Mouse (Mus musculus): ENCODE data around the gene Rbm33. TPM values are rescaled to one million over a fixed set of nuclear protein-coding genes. Genes with fewer than 3 reads are reported as not detected.

The Rbm33 gene
- polyA plus RNA-seq, 1 experiment from 2014 or later: 9.4 TPM

DNA sequence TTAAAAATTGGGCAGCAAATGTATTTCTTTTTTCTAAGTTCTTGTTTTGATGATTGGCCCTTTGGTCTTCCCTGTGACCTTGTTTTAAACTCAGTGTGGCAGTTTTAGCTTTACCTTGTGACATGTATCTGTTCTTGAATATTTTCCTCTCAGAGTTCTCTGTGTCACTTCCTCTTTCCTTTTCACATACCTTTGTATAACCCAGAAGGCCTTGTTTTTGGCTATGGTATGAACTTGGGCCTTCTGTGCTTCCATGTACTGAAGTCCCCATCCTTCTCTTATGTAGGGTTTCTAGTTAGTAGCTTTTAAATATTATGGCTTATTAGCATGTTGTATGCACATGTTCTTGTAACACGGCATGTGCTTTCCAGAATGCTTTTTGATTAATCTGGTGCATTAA, 4.8 kb downstream of the Rbm33 start:
- ATAC-seq (ENCODE audit: low FRiP score, low TSS enrichment): no peak

DNA sequence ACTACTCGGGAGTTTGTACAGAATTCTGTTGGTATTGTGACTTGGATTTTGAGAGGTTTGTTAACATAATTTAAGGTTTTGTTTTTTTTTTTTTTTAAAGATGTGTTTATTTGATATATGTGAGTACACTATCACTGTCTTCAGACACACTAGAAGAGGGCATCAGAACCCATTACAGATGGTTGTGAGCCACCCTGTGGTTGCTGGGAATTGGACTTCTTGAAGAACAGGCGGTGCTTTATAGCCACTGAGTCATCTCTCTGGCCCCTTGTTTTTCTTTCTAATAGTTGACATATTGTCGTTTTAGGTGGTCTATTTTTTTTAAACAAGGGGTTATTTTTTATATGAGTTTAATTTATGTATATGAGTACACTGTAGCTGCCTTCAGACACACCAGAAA, 5.3 kb downstream of the Rbm33 start:
- no peak for ATAC-seq (ENCODE audit: low FRiP score, low TSS enrichment)

More for the DNA sequence above, 4.8 kb downstream of the Rbm33 start:
- Histone ChIP-seq H3K36me3 (ENCODE audit: insufficient read depth, low read length) (no peaks in the 10 kb centered on the region), H3K4me3 (ENCODE audit: low read length) (no peak overlapping the region), H3K9ac (replicated peaks; ENCODE audit: low read length) (no peak overlapping the region), H3K4me2 (replicated peaks; ENCODE audit: low read depth, low read length) (no peak overlapping the region), H3K9me3 (ENCODE audit: low read length) (no peaks in the 10 kb centered on the region), H3K27ac (ENCODE audit: low read length) (no peak overlapping the region), H3K4me1 (ENCODE audit: insufficient read depth, low read length) (peaks cover 28% of the 10 kb centered on the region), H3K27me3 (ENCODE audit: insufficient read depth, low read length) (no peaks in the 10 kb centered on the region)
- 93% methylated on average over 1 of the region's 1 CpGs for WGBS

GRCm38 (mm10) chr5:28323822-28324221, 6.9 kb downstream of the Rbm33 start:
- 82% methylated on average over 2 of the region's 2 CpGs for WGBS
- no peaks in the 10 kb centered on the region for H3K36me3 ChIP-seq (ENCODE audit: insufficient read depth, low read length)
- H3K9ac ChIP-seq (replicated peaks; ENCODE audit: low read length): no peak overlapping the region
- no peak overlapping the region for H3K4me3 ChIP-seq (ENCODE audit: low read length)
- peaks cover 26% of the 10 kb centered on the region for H3K4me1 ChIP-seq (ENCODE audit: insufficient read depth, low read length)
- no peak overlapping the region for H3K27ac ChIP-seq (ENCODE audit: low read length)
- no peaks in the 10 kb centered on the region for H3K27me3 ChIP-seq (ENCODE audit: insufficient read depth, low read length)
- no peak for ATAC-seq (ENCODE audit: low FRiP score, low TSS enrichment)
- H3K9me3 ChIP-seq (ENCODE audit: low read length): no peaks in the 10 kb centered on the region
- H3K4me2 ChIP-seq (replicated peaks; ENCODE audit: low read depth, low read length): no peak overlapping the region

More for the DNA sequence above, 5.3 kb downstream of the Rbm33 start:
- Histone ChIP-seq H3K4me1 (ENCODE audit: insufficient read depth, low read length) (peaks cover 30% of the 10 kb centered on the region), H3K9me3 (ENCODE audit: low read length) (no peaks in the 10 kb centered on the region), H3K4me3 (ENCODE audit: low read length) (no peak overlapping the region), H3K27ac (ENCODE audit: low read length) (no peak overlapping the region), H3K9ac (replicated peaks; ENCODE audit: low read length) (no peak overlapping the region), H3K27me3 (ENCODE audit: insufficient read depth, low read length) (no peaks in the 10 kb centered on the region), H3K36me3 (ENCODE audit: insufficient read depth, low read length) (no peaks in the 10 kb centered on the region), H3K4me2 (replicated peaks; ENCODE audit: low read depth, low read length) (no peak overlapping the region)
- WGBS: 76% methylated on average over 3 of the region's 3 CpGs

- 0 out of 2 replicates have a peak, but pooled peaks have one; percentile 59 for ATAC-seq (ENCODE audit: low FRiP score, low TSS enrichment)
- H3K27me3 ChIP-seq (ENCODE audit: insufficient read depth, low read length): no peaks in the 10 kb centered on the region
- no peak overlapping the region for H3K9ac ChIP-seq (replicated peaks; ENCODE audit: low read length)
- H3K4me3 ChIP-seq (ENCODE audit: low read length): no peak overlapping the region
- 60% methylated on average over 1 of the region's 1 CpGs for WGBS
- peaks cover 21% of the 10 kb centered on the region for H3K4me1 ChIP-seq (ENCODE audit: insufficient read depth, low read length)
- H3K4me2 ChIP-seq (replicated peaks; ENCODE audit: low read depth, low read length): no peak overlapping the region
- H3K36me3 ChIP-seq (ENCODE audit: insufficient read depth, low read length): no peaks in the 10 kb centered on the region
- no peak overlapping the region for H3K27ac ChIP-seq (ENCODE audit: low read length)
- no peaks in the 10 kb centered on the region for H3K9me3 ChIP-seq (ENCODE audit: low read length)
These were observed 7.5 kb downstream of the Rbm33 start for GRCm38 (mm10) chr5:28324457-28324856.

DNA sequence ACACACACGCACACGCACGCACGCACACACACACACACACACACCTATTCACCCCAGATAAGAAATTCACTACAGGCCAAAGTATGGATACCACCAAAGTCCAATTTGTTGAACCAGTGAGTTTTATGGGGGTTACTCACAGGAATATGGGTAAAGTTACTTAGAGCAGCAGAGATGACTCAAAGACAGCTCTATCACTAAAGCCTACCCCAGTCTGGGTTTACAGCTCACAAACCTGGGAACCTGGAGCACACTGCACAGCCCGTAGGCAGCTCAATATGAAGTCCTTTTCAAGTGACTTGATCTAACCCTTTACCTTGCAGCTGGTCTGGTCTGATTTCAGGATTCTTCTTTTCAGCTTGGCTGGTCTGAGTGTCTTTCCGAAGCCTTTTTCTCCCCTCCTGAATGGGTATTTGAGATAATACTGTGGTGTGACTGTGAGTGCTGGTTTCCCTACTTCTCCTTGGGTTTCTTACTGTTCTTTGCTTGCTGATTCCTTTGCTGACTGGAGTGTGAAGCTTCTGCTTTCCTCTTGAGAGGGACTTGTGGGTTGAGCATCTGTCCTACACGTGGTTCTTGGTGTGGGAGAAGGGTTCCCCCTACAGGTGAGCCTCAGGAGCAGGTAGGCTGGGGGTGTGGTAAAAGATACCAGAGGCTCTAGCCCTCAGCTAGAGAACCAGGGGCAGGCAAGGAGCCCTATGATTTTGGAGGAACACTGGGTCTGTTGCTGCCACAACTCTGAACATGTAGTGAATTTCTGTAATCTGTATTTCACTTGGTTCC, 12.3 kb downstream of the Rbm33 start:
- H3K9me3 ChIP-seq (ENCODE audit: low read length): no peaks in the 10 kb centered on the region
- no peaks in the 10 kb centered on the region for H3K27me3 ChIP-seq (ENCODE audit: insufficient read depth, low read length)
- ATAC-seq (ENCODE audit: low FRiP score, low TSS enrichment): no peak
- WGBS: 79% methylated on average over 7 of the region's 7 CpGs
- no peak overlapping the region for H3K9ac ChIP-seq (replicated peaks; ENCODE audit: low read length)
- no peak overlapping the region for H3K4me3 ChIP-seq (ENCODE audit: low read length)
- peaks cover 12% of the 10 kb centered on the region for H3K36me3 ChIP-seq (ENCODE audit: insufficient read depth, low read length)
- H3K4me1 ChIP-seq (ENCODE audit: insufficient read depth, low read length): peaks cover 13% of the 10 kb centered on the region; the same call in 1 of the 2 replicates
- H3K27ac ChIP-seq (ENCODE audit: low read length): no peak overlapping the region
- H3K4me2 ChIP-seq (replicated peaks; ENCODE audit: low read depth, low read length): no peak overlapping the region

DNA sequence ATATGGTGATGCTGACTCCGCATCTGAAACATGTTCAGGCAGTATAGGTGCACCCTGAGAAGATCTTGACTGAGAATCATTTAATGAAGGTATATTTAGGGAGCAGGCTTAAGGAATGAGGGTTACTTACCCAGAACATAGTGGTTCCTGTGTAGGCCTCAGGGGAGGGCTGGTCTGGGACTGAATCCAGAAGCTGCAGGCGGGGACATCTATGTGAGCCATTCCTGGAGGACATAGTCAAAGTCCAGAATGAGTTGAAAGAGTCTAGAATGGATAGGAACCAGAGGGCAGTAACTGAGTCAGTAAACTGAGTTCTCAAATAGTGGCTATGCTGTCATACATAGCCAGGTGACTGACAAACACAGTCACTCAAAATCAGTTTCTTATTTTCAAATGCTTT, 16.8 kb downstream of the Rbm33 start:
- H3K36me3 ChIP-seq (ENCODE audit: insufficient read depth, low read length): peaks cover 30% of the 10 kb centered on the region
- no peaks in the 10 kb centered on the region for H3K4me1 ChIP-seq (ENCODE audit: insufficient read depth, low read length)
- no peak overlapping the region for H3K27ac ChIP-seq (ENCODE audit: low read length)
- WGBS: 92% methylated on average over 2 of the region's 2 CpGs
- no peak overlapping the region for H3K4me2 ChIP-seq (replicated peaks; ENCODE audit: low read depth, low read length)
- no peak overlapping the region for H3K9ac ChIP-seq (replicated peaks; ENCODE audit: low read length)
- no peaks in the 10 kb centered on the region for H3K27me3 ChIP-seq (ENCODE audit: insufficient read depth, low read length)
- ATAC-seq (ENCODE audit: low FRiP score, low TSS enrichment): no peak
- H3K4me3 ChIP-seq (ENCODE audit: low read length): no peak overlapping the region
- no peaks in the 10 kb centered on the region for H3K9me3 ChIP-seq (ENCODE audit: low read length)

GRCm38 (mm10) chr5:28351857-28352513, 35.1 kb downstream of the Rbm33 start:
- Histone ChIP-seq H3K9me3 (ENCODE audit: low read length) (no peaks in the 10 kb centered on the region), H3K27me3 (ENCODE audit: insufficient read depth, low read length) (no peaks in the 10 kb centered on the region), H3K4me1 (ENCODE audit: insufficient read depth, low read length) (no peaks in the 10 kb centered on the region), H3K4me3 (ENCODE audit: low read length) (no peak overlapping the region), H3K36me3 (ENCODE audit: insufficient read depth, low read length) (peaks cover 29% of the 10 kb centered on the region), H3K9ac (replicated peaks; ENCODE audit: low read length) (no peak overlapping the region), H3K27ac (ENCODE audit: low read length) (0 out of 2 replicates have a peak overlapping the region, but pooled peaks have one; percentile 23), H3K4me2 (replicated peaks; ENCODE audit: low read depth, low read length) (no peak overlapping the region)
- no peak for ATAC-seq (ENCODE audit: low FRiP score, low TSS enrichment)

- Histone ChIP-seq H3K27me3 (ENCODE audit: insufficient read depth, low read length) (no peaks in the 10 kb centered on the region), H3K36me3 (ENCODE audit: insufficient read depth, low read length) (peaks cover 44% of the 10 kb centered on the region)
- no peak for ATAC-seq (ENCODE audit: low FRiP score, low TSS enrichment)
These were observed 38.7 kb downstream of the Rbm33 start for GRCm38 (mm10) chr5:28355614-28356013.

DNA sequence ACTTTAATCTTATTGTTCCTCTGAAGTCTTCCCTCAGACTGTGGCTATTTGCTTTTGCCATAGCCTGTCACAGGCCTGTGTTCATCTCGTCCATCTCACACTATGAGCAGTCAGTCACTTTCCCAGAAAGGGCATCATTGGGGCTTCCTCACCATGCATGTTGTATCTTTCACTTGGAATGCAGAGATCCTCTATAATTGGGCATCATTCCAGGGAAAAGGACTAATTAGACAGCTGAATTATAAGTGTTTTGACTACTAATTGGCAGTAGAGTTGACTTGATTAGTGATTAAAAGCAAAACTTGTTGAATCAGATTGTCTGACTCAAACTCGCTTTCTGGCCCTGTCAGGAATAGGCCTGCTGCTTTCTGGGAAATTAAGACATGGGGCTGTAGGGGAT, 43.8 kb downstream of the Rbm33 start:
- H3K27me3 ChIP-seq (ENCODE audit: insufficient read depth, low read length): no peaks in the 10 kb centered on the region
- H3K9ac ChIP-seq (replicated peaks; ENCODE audit: low read length): no peak overlapping the region
- no peaks in the 10 kb centered on the region for H3K9me3 ChIP-seq (ENCODE audit: low read length)
- H3K4me3 ChIP-seq (ENCODE audit: low read length): no peak overlapping the region
- H3K36me3 ChIP-seq (ENCODE audit: insufficient read depth, low read length): peaks cover 64% of the 10 kb centered on the region
- H3K4me2 ChIP-seq (replicated peaks; ENCODE audit: low read depth, low read length): no peak overlapping the region
- no peak overlapping the region for H3K27ac ChIP-seq (ENCODE audit: low read length)
- ATAC-seq (ENCODE audit: low FRiP score, low TSS enrichment): no peak
- 90% methylated on average over 2 of the region's 2 CpGs for WGBS
- no peaks in the 10 kb centered on the region for H3K4me1 ChIP-seq (ENCODE audit: insufficient read depth, low read length)

More at GRCm38 (mm10) chr5:28355614-28356013, 38.7 kb downstream of the Rbm33 start:
- Histone ChIP-seq H3K9ac (replicated peaks; ENCODE audit: low read length) (no peak overlapping the region), H3K9me3 (ENCODE audit: low read length) (no peaks in the 10 kb centered on the region), H3K4me1 (ENCODE audit: insufficient read depth, low read length) (no peaks in the 10 kb centered on the region), H3K27ac (ENCODE audit: low read length) (no peak overlapping the region), H3K4me2 (replicated peaks; ENCODE audit: low read depth, low read length) (no peak overlapping the region), H3K4me3 (ENCODE audit: low read length) (no peak overlapping the region)

- H3K36me3 ChIP-seq (ENCODE audit: insufficient read depth, low read length): peaks cover 49% of the 10 kb centered on the region
- H3K27me3 ChIP-seq (ENCODE audit: insufficient read depth, low read length): no peaks in the 10 kb centered on the region
- 62% methylated on average over 2 of the region's 2 CpGs for WGBS
- no peaks in the 10 kb centered on the region for H3K4me1 ChIP-seq (ENCODE audit: insufficient read depth, low read length)
- H3K4me2 ChIP-seq (replicated peaks; ENCODE audit: low read depth, low read length): no peak overlapping the region
- H3K9me3 ChIP-seq (ENCODE audit: low read length): no peaks in the 10 kb centered on the region
- ATAC-seq (ENCODE audit: low FRiP score, low TSS enrichment): no peak
- no peak overlapping the region for H3K27ac ChIP-seq (ENCODE audit: low read length)
- H3K9ac ChIP-seq (replicated peaks; ENCODE audit: low read length): no peak overlapping the region
- no peak overlapping the region for H3K4me3 ChIP-seq (ENCODE audit: low read length)
These were observed 51.1 kb downstream of the Rbm33 start for GRCm38 (mm10) chr5:28368056-28368455.

All from kidney, embryonic 16.5 days (tissue).